Mouse (Mus musculus) liver, postnatal 0 days (tissue): ENCODE measurements at regions not wholly inside any gene's neighbourhood (a gene's known extent, or its start where the extent isn't known, plus 50 kb on each side); places are given as distances from the start of the nearest gene placed in this dataset.
A peak's percentile ranks its signal among the peaks of the same experiment; 100 is the strongest.

Source experiments
- ATAC-seq: fragments of 200-750 bp; cut with Nextera tagmentation; 2 replicates; pipeline ENCODE4 v1.8.0; 2017; ENCODE audit warnings: mild to moderate bottlenecking, moderate library complexity
- DNase-seq: peaks from one replicate; pipeline ENCODE4 v3.0.0-alpha.2; 2016
- H3K27ac ChIP-seq: fragments of 300-500 bp; sonication (generic); 2 replicates; pipeline ENCODE4 v1.5.1; 2014; ENCODE audit warnings: antibody characterized with exemption, moderate library complexity, mild to moderate bottlenecking, low read depth
- H3K27me3 ChIP-seq: fragments of 300-500 bp; sonication (generic); 2 replicates; pipeline ENCODE4 v1.6.1; 2014; ENCODE audit warnings: low read length, control low read depth, mixed read lengths; ENCODE audit not compliant: insufficient read depth
- H3K36me3 ChIP-seq: fragments of 300-500 bp; sonication (generic); replicated peaks from 2 replicates; pipeline ENCODE4 v1.6.1; 2014; ENCODE audit warnings: mild to moderate bottlenecking, control low read depth, low read length, moderate library complexity, mixed read lengths; ENCODE audit not compliant: insufficient read depth
- H3K4me1 ChIP-seq: fragments of 300-500 bp; sonication (generic); 2 replicates; pipeline ENCODE4 v1.6.1; 2014; ENCODE audit warnings: antibody characterized with exemption, mild to moderate bottlenecking, control low read depth; ENCODE audit not compliant: insufficient read depth
- H3K4me2 ChIP-seq: fragments of 300-500 bp; sonication (generic); 2 replicates; pipeline ENCODE4 v1.6.1; 2014; ENCODE audit warnings: low read depth, mild to moderate bottlenecking, low read length, moderate library complexity, mixed read lengths
- H3K4me3 ChIP-seq: fragments of 300-500 bp; sonication (generic); 2 replicates; pipeline ENCODE4 v1.5.1; 2014; ENCODE audit warnings: low read depth, low read length
- H3K9ac ChIP-seq: fragments of 300-500 bp; sonication (generic); replicated peaks from 2 replicates; pipeline ENCODE4 v1.6.1; 2014; ENCODE audit warnings: mild to moderate bottlenecking, moderate library complexity
- H3K9me3 ChIP-seq: fragments of 300-500 bp; sonication (generic); 2 replicates; pipeline ENCODE4 v1.6.1; 2016; ENCODE audit warnings: mild to moderate bottlenecking, control low read depth, low read length, mixed read lengths
- CTCF ChIP-seq: sonication (generic); IDR thresholded peaks from 2 replicates; pipeline ENCODE4 v1.5.1; 2016; ENCODE audit warnings: antibody characterized with exemption, low read depth
- EP300 ChIP-seq: IDR thresholded peaks from 2 replicates; pipeline ENCODE4 v1.6.1; 2016; ENCODE audit warnings: antibody characterized with exemption, low read depth, mild to moderate bottlenecking
- WGBS: fragments of 180-500 bp; shearing (Covaris S2); extraction: QIAGEN DNeasy Blood & Tissue Kit; methylation state at CpG from one replicate; pipeline ENCODE4 v1.1.7; 2014; ENCODE audit not compliant: insufficient replicate concordance; 5-methylcytosine and 5-hydroxymethylcytosine counted together

- Histone ChIP-seq H3K27ac (peak overlapping the region; percentile 76), H3K9ac (no peak overlapping the region), H3K27me3 (no peaks in the 10 kb centered on the region), H3K4me3 (no peak overlapping the region), H3K9me3 (no peaks in the 10 kb centered on the region), H3K36me3 (no peaks in the 10 kb centered on the region), H3K4me1 (peaks cover 4% of the 10 kb centered on the region; the same call in 1 of the 2 replicates), H3K4me2 (no peak overlapping the region)
- peak; percentile 98 for ATAC-seq
- 49% methylated on average over 7 of the region's 7 CpGs for WGBS
- TF ChIP-seq EP300 = peak; percentile 76
- TF ChIP-seq CTCF = no peak
- DNase-seq = peak; percentile 31
Observed at GRCm38 (mm10) chr9:94377346-94378039, 160.4 kb downstream of the 1190002N15Rik start.

GRCm38 (mm10) chr9:94370976-94371375 is 166.9 kb downstream of the 1190002N15Rik start:
- no peaks in the 10 kb centered on the region for H3K36me3 ChIP-seq
- H3K27ac ChIP-seq = no peak overlapping the region
- H3K9ac ChIP-seq = no peak overlapping the region
- H3K9me3 ChIP-seq = no peaks in the 10 kb centered on the region
- WGBS = 69% methylated on average over 2 of the region's 2 CpGs
- TF ChIP-seq CTCF (no peak), EP300 (no peak)
- no peak overlapping the region for H3K4me2 ChIP-seq
- DNase-seq (no peak), ATAC-seq (no peak)
- no peak overlapping the region for H3K4me3 ChIP-seq
- H3K4me1 ChIP-seq = no peaks in the 10 kb centered on the region; the same call in 1 of the 2 replicates
- H3K27me3 ChIP-seq = no peaks in the 10 kb centered on the region

- TF ChIP-seq CTCF (no peak), EP300 (no peak)
- ATAC-seq (peak; percentile 68; the same call in 1 of the 2 replicates), DNase-seq (no peak)
- H3K27me3 ChIP-seq = no peaks in the 10 kb centered on the region
- H3K36me3 ChIP-seq = no peaks in the 10 kb centered on the region
- H3K4me2 ChIP-seq = no peak overlapping the region
- no peak overlapping the region for H3K27ac ChIP-seq
- H3K9me3 ChIP-seq = no peaks in the 10 kb centered on the region
- no peak overlapping the region for H3K4me3 ChIP-seq
- whole genome bisulfite sequencing = 56% methylated on average over 7 of the region's 7 CpGs
- H3K9ac ChIP-seq = no peak overlapping the region
- H3K4me1 ChIP-seq = no peaks in the 10 kb centered on the region; the same call in 1 of the 2 replicates
Observed at GRCm38 (mm10) chr9:94368231-94368936, 169.5 kb downstream of the 1190002N15Rik start.

GRCm38 (mm10) chr9:94361877-94362697 is 175.8 kb downstream of the 1190002N15Rik start:
- Histone ChIP-seq H3K27me3 (no peaks in the 10 kb centered on the region), H3K9me3 (no peaks in the 10 kb centered on the region), H3K4me2 (no peak overlapping the region), H3K9ac (no peak overlapping the region), H3K4me3 (no peak overlapping the region), H3K4me1 (no peaks in the 10 kb centered on the region), H3K36me3 (no peaks in the 10 kb centered on the region), H3K27ac (no peak overlapping the region)
- DNase-seq (no peak), ATAC-seq (no peak)
- TF ChIP-seq EP300 (no peak), CTCF (no peak)
- 66% methylated on average over 7 of the region's 7 CpGs for WGBS

- H3K27me3 ChIP-seq = no peaks in the 10 kb centered on the region
- DNase-seq (no peak), ATAC-seq (no peak)
- no peak overlapping the region for H3K4me2 ChIP-seq
- WGBS = 63% methylated on average over 2 of the region's 2 CpGs
- no peaks in the 10 kb centered on the region for H3K36me3 ChIP-seq
- H3K9me3 ChIP-seq = no peaks in the 10 kb centered on the region
- TF ChIP-seq CTCF (no peak), EP300 (no peak)
- H3K4me1 ChIP-seq = no peaks in the 10 kb centered on the region
- no peak overlapping the region for H3K4me3 ChIP-seq
- H3K9ac ChIP-seq = no peak overlapping the region
- no peak overlapping the region for H3K27ac ChIP-seq
Observed at GRCm38 (mm10) chr9:94361011-94361410, 176.9 kb downstream of the 1190002N15Rik start.

GRCm38 (mm10) chr9:94358150-94358549 is 179.7 kb downstream of the 1190002N15Rik start:
- DNase-seq = no peak
- no peaks in the 10 kb centered on the region for H3K27me3 ChIP-seq

More at GRCm38 (mm10) chr9:94358150-94358549, 179.7 kb downstream of the 1190002N15Rik start:
- 82% methylated on average over 2 of the region's 2 CpGs for WGBS
- Histone ChIP-seq H3K27ac (no peak overlapping the region), H3K4me3 (no peak overlapping the region), H3K4me1 (no peaks in the 10 kb centered on the region), H3K9me3 (no peaks in the 10 kb centered on the region), H3K4me2 (no peak overlapping the region), H3K36me3 (no peaks in the 10 kb centered on the region), H3K9ac (no peak overlapping the region)
- no peak for ATAC-seq
- no peak for TF ChIP-seq EP300
- no peak for TF ChIP-seq CTCF
